ENCODE assay signal across 18 mouse cellular contexts in the genomic region with DNA sequence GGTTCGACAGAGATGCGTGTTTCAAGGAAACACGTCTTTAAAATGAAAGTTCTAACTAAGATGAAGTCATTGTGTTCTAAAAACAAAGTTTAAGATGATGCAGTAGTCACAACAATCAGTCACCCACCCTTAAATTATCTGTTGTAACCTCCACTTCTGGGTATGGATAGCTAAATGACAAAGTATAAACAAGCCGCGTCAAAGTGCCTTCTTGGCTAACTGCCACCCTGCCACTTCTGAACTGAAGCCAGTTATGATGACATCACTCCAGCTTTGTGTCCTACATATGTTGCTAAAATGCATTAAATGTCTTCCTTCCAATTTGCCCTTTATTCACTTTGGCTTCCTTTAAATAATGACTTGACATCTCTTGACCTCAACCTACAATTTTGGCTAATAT.
DNase-seq lines count a peak whose midpoint lies in the region; ATAC-seq and TF ChIP-seq lines count a peak whose summit lies in the region.
"Had no signal": no experiment of that assay in that cellular context is flagged by ENCODE, and none has a peak within 500 bp of the region (broad histone marks: within the 10 kb centered on the region; RNA-seq: fewer than 3 reads in every experiment).

No protein-coding gene starts in this region.

- intact Hi-C loops in heart, postnatal 25 days (cut with DNase I): no loop called here

- no peak for TF ChIP-seq CTCF in midbrain, postnatal 0 days (IDR thresholded peaks at IDR 0.05)

- H3K4me1 ChIP-seq in midbrain, postnatal 0 days (ENCODE audit: insufficient read depth, low read length): no peaks in the 10 kb centered on the region
- H3K4me1 ChIP-seq in midbrain, embryonic 16.5 days (ENCODE audit: control insufficient read depth, insufficient read depth, low read length): no peaks in the 10 kb centered on the region
- H3K4me1 ChIP-seq: heart, embryonic 10.5 days; hindbrain, embryonic 12.5 days; intestine, embryonic 15.5 days; midbrain, embryonic 10.5 days; neural tube, embryonic 13.5 days had no signal

- H3K4me3 ChIP-seq in midbrain, postnatal 0 days (ENCODE audit: low read depth, low read length): no peak overlapping the region
- no peak overlapping the region for H3K4me3 ChIP-seq in midbrain, embryonic 16.5 days (ENCODE audit: low read depth, low read length)
- H3K4me3 ChIP-seq: heart, embryonic 10.5 days; hindbrain, embryonic 12.5 days; intestine, embryonic 15.5 days; midbrain, embryonic 10.5 days; neural tube, embryonic 13.5 days had no signal

- no peaks in the 10 kb centered on the region for H3K27me3 ChIP-seq in midbrain, postnatal 0 days (ENCODE audit: insufficient read depth, low read length)
- no peaks in the 10 kb centered on the region for H3K27me3 ChIP-seq in midbrain, embryonic 16.5 days (ENCODE audit: control insufficient read depth, insufficient read depth, low read depth, low read length)
- H3K27me3 ChIP-seq: hindbrain, embryonic 12.5 days; intestine, embryonic 15.5 days; neural tube, embryonic 13.5 days had no signal

- H3K9me3 ChIP-seq in midbrain, postnatal 0 days (ENCODE audit: low read length): no peaks in the 10 kb centered on the region
- no peaks in the 10 kb centered on the region for H3K9me3 ChIP-seq in midbrain, embryonic 16.5 days (replicated peaks; ENCODE audit: control insufficient read depth, low read length, poor library complexity, severe bottlenecking)
- H3K9me3 ChIP-seq: heart, embryonic 10.5 days; hindbrain, embryonic 12.5 days; intestine, embryonic 15.5 days; midbrain, embryonic 10.5 days; neural tube, embryonic 13.5 days had no signal

- no peak overlapping the region for H3K9ac ChIP-seq in midbrain, postnatal 0 days (replicated peaks; ENCODE audit: low read length, poor library complexity, severe bottlenecking)
- H3K9ac ChIP-seq in midbrain, embryonic 16.5 days (ENCODE audit: low read depth, low read length): no peak overlapping the region
- H3K9ac ChIP-seq: hindbrain, embryonic 12.5 days; intestine, embryonic 15.5 days; liver, postnatal 0 days; neural tube, embryonic 13.5 days had no signal

- H3K4me2 ChIP-seq in midbrain, postnatal 0 days (ENCODE audit: low read depth, low read length, poor library complexity, severe bottlenecking): no peak overlapping the region
- no peak overlapping the region for H3K4me2 ChIP-seq in midbrain, embryonic 16.5 days (ENCODE audit: low read length)
- H3K4me2 ChIP-seq: hindbrain, embryonic 12.5 days; intestine, embryonic 15.5 days; neural tube, embryonic 13.5 days had no signal

- H3K27ac ChIP-seq in midbrain, postnatal 0 days (ENCODE audit: low read depth, low read length): no peak overlapping the region
- no peak overlapping the region for H3K27ac ChIP-seq in midbrain, embryonic 16.5 days (ENCODE audit: low read length)
- H3K27ac ChIP-seq: heart, embryonic 10.5 days; hindbrain, embryonic 12.5 days; intestine, embryonic 15.5 days; midbrain, embryonic 10.5 days; neural tube, embryonic 13.5 days had no signal

- no peaks in the 10 kb centered on the region for H3K36me3 ChIP-seq in midbrain, postnatal 0 days (ENCODE audit: insufficient read depth, low read length)
- no peaks in the 10 kb centered on the region for H3K36me3 ChIP-seq in midbrain, embryonic 16.5 days (ENCODE audit: control insufficient read depth, insufficient read depth, low read length)
- H3K36me3 ChIP-seq: heart, embryonic 10.5 days; hindbrain, embryonic 12.5 days; intestine, embryonic 15.5 days; midbrain, embryonic 10.5 days; neural tube, embryonic 13.5 days had no signal

- no peak for ATAC-seq in midbrain, postnatal 0 days (ENCODE audit: low FRiP score)
- no peak for ATAC-seq in midbrain, embryonic 16.5 days
- ATAC-seq: intestine, embryonic 15.5 days; liver, postnatal 0 days had no signal

- DNase-seq in cerebellum, postnatal 14 days: peak; percentile 9 to 15
- no peak for DNase-seq in cerebellum, adult 9-11 months
- peak; percentile 36 for DNase-seq in heart, postnatal 4 days
- no peak for DNase-seq in heart, postnatal 25 days (ENCODE audit: low spot score)
- peak; percentile 3 for DNase-seq in midbrain, postnatal 0 days (ENCODE audit: low spot score)
- DNase-seq in adrenal gland, postnatal 36 days: peak; percentile 20 to 26
- DNase-seq in yolk sac, embryonic 10.5 days (ENCODE audit: low spot score): no peak
- DNase-seq: cerebellum, adult 11-12 months; gastrocnemius, postnatal 25 days; liver; liver, postnatal 0 days; thymus, adult 18-20 months had no signal

- WGBS in midbrain, postnatal 0 days: 94% methylated on average over 5 of the region's 5 CpGs
- WGBS in midbrain, embryonic 16.5 days: 89% methylated on average over 5 of the region's 5 CpGs

Comparison
In these comparisons a context has a peak if more than half of its experiments do, and no peak if none do; other contexts are left out.
1. DNase-seq: peak in cerebellum, postnatal 14 days (2 of 2), heart, postnatal 4 days (single experiment), midbrain, postnatal 0 days (single experiment) and adrenal gland, postnatal 36 days (2 of 2); none in cerebellum, adult 9-11 months (single experiment), heart, postnatal 25 days (single experiment) and yolk sac, embryonic 10.5 days (single experiment).